Mouse (Mus musculus): ENCODE data around the gene Chgb.

The Chgb gene

DNA sequence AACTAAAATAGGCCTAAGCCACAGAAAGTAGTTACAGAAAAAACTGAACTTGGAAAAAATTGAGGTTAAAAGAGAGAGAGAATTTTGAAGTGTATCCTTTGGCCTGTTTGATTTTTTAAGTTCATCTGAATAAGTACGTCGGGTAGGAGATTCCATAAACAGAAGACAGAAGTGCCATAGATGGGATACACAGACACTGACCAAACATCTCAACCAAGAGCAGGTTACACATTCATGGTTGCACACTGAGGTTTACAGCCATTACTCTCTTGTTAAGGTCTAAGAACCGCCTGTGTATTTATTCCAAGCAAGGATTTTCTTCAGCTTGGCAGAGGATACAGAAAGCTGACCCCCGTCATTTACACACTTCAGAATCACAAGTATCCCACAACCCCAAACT lies at the start of gene Chgb:
Gene Chgb (plus strand): TSS at position 301 of the 400 bp plus-strand sequence.
- DNase-seq (ENCODE audit: low spot score in 2 of 2) = no peak

DNA sequence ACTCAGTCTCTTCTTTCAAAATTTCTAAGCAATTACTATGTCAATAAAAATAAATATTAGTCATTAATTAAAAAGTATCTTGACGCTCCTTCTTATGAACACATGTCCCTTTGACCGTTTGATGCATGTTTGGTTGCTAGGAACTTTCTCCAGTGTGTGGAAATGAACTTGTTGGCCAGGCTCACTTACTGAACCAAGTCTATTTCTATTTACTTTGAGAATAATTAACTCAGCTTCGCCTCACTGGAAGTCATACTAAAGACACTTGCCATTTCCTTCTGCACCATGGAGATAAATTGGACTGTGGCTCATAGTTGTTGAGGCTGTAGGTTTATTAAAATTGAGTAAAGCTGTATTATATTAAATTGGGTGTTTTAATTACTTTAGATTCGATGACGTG lies 48.1 kb upstream of the Chgb start:
- DNase-seq (ENCODE audit: low spot score in 2 of 2) = no peak

DNA sequence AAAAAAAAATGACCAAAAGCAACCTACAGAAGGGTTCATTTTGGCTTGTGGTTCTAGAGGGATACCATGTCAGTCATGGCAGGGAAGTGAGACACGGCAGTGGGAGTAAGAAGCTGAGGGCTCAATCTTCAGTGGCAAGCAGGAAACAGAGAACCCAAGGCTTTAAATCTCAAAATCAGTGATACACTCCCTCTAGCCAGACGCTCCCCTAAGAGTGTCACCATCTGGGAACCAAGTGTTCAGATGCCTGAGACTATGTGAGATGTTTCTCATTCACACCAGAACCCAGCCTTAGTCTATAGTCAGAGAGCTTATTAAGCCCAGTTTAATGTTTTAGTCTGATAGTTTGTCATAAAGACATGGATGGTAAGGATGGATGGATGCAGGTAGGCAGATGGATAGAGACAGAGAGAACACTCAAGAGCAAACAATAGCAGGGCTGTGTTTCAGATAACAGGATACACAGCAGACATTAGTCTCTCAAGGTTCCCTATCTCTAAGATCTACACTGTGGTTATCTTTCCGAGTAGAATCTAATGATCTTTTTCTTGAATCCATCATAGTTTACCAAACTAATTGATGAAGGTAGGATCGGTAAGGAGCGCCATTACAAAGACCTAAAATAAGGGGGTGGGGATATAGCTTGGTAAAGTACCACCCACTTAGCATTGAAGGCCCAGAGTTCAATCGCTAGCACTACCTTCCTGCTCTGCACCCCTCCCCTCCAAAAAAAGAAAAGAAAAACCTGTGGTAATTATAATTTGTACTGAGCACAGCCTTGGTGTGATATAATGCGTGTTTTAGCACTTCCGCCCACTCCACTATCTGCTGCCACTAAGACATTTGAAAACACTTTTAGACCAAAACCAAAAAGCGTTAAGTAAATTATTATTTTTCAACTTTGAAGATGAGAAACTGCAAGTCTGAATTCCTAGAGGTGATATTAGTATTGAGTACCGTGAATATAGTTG lies 47.2 kb upstream of the Chgb start:
- no peak for DNase-seq (ENCODE audit: low spot score in 2 of 2)

DNA sequence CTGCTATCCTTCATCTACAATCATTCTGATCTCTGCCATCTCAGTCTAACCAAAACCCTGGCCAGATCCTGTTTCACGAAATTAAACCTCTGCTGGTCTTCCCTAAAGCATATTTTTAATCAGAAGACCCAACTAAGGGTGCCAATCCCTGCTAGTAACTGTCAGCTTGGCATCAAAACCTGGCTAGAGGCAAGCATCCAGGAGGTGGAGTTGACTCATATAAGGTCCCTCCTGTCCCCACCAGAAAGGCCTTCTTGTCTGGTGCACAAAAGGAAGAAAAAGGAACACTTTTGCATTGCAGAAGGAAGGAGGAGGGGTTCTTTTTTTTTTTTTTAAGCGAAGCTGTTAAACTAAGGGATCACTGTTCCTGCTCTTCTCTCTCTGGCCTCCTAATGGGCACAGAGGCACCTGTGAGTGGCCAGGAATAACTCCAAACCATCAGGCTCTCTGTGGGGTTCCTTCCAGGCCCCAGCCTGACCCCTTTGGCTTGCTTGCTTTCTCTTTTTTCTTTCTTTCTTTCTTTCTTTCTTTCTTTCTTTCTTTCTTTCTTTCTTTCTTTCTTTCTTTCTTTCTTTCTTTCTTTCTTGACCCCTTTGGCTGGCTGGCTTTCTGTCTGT lies 42.2 kb upstream of the Chgb start:
- no peak for DNase-seq (ENCODE audit: low spot score in 2 of 2)

DNA sequence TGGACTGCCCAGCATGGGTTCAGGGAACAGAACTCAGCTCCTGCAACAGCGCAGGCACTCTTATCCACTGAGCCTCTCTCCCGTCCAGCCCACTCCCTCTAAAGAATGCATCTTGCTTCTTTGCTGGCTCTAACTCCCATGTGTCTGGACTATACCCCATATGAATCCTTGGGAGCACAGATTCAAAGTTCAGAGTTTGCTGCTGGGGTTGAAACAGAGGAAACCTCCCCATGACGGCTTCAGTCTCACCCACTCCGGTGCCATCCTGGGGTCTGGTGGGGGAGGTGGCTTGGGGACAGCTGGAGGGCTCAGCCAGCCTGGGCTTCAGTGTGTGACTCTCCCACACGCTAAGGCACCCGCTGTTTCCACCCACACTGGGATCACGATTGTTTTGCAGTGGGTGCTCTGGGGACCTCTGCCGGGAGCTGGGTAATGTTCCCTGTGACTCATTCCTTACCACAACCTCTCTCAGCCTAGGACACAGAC lies 39.2 kb upstream of the Chgb start:
- DNase-seq (ENCODE audit: low spot score in 2 of 2) = no peak

DNA sequence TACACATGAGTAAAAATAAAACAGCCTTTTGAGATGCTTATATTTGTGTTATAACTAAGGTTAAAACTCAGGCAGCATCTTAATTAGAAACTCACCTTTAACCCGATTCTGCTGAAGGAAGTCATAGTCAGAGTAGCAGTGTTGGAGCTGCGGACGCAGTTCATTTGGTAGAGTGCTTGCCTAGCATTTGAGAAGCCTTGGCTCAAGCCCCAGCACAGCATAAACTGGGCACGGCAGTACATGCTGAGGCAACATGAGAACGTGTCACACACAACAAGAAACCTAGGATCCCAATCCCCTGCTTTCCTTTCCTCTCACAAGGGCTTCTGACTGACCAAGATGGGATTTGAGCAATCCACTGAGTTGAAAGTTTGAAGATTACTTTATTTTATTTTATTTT lies 36.2 kb upstream of the Chgb start:
- no peak for DNase-seq (ENCODE audit: low spot score in 2 of 2)

DNA sequence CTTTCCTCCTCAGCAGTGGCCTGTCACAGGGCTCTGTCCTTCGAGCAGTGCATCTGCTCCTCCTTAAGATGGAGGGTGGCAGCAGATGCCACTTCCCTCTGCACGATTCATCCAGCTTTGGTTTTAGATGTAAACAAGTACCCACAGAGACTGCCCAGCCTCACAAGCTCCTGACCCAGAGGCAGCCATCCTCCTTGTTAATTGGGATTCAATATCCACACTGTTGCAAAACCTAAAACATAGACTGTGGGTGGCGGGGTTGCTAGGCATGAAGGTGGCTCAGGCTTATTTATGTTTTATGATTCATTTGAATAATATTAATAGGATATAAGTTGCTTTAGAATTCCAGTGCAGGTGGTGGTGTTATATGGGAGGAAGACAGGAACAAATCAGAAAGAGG lies 35.0 kb upstream of the Chgb start:
- no peak for DNase-seq (ENCODE audit: low spot score in 2 of 2)

DNA sequence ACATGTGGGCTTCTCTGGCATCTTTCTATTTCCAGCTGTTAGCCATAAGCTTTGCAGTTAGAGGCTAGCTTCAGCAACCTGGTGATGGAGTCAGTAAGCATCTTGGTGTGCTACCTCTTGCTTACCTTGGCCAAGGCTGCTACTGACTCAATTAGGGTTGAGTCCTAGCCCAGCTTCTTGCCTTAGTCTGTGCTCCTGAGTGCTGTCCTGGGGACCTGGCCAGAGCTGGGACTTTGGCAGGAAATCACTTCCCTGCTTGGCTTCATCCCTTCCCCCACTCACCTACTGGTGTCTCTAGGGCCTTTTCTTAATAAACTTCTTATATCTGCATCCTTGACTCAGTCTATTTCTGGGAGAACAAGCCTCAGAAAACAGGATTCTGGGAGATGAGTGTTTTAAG lies 30.4 kb upstream of the Chgb start:
- DNase-seq (ENCODE audit: low spot score in 2 of 2) = no peak

DNA sequence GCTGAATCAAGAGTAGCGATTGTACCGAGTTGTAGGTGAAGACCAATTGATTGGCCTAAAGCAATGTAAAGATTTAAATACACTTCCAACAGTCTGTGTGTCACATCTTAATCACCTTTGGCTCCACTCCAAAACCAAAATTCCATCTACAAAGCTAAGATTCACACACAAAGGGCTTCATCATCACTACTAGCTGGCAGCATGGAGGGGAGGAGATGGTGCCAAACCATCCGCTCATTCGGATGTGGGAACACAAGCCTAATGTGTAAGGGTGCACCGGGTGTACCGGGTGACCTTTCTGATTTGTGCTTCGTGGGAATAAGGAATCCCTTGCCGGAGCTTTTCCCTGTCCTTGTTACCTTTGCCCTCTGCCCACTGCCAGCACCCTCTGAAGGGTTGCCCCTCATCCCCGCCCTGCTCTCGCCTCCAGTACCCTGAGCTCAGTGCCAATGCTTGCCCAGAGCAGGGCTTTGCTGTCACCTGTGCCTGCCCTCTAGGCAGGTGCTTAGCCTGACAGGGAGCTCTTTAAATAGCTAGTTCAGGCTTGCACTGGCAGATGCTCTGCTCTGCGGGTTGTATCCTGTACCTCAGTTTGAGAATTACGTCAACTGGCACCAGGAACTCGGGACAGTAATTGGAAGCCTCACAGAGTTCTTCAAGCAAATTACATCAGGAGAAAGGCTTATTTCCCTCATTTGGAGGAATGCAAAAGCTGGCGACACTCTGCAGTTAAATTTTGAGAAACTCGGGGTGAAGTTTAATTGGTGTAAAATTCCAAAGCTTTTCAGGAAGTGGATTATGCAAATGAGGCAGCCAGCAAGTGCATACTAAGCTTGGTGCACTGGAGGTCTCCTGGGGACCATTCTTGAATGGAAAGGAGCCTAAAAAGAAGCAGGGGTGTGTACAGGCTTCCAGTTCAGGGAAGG lies 29.7 kb upstream of the Chgb start:
- no peak for DNase-seq (ENCODE audit: low spot score in 2 of 2)

DNA sequence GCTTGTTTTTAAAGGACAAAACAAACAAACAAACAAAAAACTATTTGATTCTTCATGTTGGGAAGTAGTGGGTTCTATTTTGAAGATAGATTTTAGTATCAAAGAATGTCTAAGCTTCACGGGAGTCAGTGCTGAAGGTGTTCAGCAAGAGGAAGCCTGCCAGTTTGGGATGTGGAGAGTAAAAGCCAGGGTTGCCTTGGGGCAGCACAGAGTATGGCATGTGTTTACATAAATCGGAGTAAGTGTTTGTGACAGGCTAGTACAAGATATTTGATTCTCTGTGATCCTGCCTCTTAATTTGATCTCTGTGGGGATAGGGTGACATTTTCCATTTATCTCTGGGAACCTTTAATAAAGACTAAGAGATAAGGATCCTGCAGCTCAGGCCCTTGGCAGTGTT lies 28.7 kb upstream of the Chgb start:
- DNase-seq (ENCODE audit: low spot score in 2 of 2) = no peak

DNA sequence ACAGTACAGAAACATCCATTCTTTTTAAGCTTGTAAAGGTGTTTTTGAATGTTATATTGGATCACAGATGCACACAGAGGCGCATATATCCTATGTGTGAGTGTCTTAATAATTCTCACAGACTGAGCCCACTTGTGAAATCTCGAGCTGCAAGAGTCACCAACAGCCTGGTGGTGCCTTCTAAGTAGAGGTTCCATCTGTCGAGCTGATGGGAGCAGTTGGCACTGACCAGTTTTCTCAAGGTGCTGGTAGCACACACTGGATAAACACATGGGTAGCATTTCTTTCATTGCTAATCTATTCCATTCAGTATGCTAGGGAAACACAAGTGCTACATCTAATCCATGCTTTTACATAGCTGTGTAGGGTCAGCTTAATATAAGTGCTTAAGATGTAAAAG lies 27.9 kb upstream of the Chgb start:
- DNase-seq (ENCODE audit: low spot score in 2 of 2) = no peak

DNA sequence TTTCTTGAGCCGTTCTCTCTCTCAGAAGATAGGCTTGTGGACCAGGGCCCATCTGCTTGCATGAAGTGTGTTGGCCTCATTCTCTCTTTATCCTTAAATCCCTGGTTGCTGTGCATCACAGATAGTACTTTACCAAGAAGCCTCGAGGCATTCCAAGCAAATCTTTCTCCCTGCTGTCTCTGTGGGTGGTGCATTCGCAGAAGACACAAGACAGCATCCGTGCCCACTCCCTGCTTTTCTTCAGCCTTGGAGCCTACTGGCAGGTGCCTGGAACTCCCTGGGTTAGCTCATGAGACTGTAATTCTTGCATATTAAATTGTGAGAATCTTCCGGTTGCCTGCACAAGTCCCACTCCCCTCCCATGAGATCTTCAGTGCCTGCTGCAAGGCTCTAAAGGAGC lies 23.2 kb upstream of the Chgb start:
- DNase-seq (ENCODE audit: low spot score in 2 of 2) = no peak

DNA sequence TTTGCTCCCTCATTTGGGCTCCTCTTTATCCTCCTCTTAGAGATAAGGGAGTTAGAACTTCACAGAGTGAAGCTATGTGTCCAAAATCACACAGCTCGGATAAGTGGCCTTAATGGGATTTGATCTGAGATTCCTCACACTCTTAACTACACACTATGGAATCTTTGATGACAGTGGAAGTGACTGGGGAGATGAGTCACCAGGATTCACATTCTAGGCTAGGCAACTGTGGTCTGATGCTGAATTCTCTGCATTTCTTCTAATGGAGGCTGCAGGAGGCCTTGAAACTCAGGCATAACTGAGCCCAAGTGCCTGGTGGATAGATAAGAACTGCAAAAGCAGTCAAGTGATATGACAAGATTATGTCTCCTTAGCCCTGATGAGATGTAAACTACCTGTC lies 10.3 kb upstream of the Chgb start:
- DNase-seq (ENCODE audit: low spot score in 2 of 2) = no peak

DNA sequence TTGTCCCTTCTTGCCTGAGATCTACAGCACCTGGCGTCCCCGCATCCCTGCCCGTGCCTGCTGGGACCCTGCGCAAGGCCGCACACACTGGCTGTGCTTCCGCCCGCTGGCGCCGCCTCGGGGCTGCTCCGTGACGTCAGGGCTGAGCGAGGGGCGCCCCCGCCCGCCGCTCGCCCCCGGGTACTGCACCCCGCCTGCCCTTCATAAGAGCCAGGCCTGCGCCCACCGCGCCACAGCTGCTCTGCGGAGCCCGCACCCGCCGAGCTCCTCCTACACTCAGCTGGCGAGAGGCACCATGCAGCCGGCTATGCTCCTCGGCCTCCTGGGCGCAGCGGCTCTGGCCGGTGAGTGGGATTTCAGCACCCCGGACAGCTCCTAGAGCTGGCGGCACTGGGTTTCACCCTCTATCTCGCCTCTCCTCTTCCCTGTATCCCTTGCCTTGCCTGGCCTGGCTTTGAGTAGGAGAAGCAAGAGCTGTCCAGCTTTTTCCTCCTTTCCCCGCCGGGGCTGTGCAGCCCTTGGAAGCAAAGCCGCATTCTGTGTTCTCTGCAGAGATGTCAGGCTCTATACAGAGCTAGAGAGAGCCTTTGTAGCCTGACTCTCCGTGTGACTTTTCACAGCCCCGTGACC lies 476 bp downstream of the Chgb start:
- DNase-seq (ENCODE audit: low spot score in 2 of 2) = peak; percentile 48 to 68

DNA sequence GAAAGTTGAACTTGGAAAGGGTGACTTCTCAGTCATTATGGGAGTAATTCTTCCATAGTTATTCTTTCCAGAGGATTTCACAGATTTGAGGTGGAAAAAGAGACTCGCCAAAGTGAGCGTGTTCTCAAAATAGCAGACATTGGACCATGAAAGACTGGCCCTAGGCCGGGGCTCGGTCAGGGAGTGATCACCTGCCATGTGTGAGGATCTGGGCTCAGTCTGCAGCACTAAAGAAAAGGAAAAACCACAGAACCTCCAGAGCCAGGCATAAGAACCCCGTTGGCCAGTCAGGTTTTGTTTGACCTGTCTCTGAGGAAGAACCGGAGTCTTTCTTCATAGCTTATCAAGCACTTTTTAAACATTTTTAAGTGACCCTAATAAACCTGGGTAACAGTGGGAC lies 3.0 kb downstream of the Chgb start:
- no peak for DNase-seq (ENCODE audit: low spot score in 2 of 2)

DNA sequence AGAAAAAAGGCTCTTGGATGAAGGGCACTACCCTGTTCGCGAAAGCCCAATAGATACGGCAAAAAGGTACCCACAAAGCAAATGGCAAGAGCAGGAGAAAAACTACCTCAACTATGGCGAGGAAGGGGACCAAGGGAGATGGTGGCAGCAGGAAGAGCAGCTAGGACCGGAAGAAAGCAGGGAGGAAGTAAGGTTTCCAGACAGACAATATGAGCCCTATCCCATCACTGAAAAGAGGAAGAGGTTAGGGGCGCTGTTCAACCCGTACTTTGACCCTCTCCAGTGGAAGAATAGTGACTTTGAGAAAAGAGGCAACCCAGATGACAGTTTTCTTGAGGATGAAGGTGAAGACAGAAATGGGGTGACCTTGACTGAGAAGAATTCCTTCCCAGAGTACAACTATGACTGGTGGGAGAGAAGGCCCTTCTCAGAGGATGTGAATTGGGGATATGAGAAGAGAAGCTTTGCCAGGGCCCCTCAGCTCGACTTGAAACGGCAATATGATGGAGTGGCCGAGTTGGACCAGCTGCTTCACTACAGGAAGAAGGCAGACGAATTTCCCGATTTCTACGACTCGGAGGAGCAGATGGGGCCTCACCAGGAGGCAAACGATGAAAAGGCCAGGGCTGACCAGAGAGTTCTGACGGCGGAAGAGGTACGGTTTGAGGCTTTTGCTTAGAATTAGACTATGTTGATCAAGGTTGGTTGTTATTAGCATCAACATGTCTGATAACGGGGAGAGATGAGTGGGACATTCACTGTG lies 12.5 kb downstream of the Chgb start:
- DNase-seq (ENCODE audit: low spot score in 2 of 2) = no peak

DNA sequence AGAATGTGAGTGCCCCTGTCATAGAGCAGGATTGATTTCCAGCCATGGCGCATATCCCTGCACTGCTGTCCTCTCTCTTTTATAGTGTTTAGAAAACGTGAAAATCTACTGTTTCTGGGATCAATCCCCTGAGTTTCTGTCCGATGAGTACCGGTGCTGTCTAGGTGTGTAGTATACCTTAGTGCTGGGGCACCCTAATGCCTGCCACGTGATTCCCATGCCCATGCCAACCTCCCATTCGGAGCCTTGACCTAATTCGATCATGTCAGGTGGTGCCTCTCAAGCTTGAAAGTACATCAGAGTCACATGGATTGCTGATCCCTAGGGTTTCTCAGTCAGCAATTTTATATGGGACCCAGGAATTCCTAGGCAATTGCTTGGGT lies 13.1 kb downstream of the Chgb start:
- DNase-seq (ENCODE audit: low spot score in 2 of 2) = no peak

DNA sequence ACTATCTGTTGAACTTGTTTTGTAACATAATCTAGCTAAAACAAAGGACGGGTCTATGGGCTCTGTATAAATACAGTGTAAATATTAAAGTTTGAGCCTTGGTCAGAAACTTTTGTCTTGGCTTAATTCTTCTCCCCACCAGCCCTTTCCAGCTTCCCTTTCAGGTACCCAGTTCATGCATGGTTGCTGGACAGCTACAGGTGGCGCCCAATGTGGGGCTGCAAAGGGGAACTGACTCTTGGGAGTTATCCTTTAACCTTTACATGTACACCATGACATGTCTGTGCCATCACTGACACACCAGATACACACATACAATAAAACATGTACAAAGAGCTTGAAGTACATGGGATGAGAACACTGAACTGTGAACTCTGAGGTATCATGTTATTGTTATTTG lies 21.9 kb downstream of the Chgb start:
- no peak for DNase-seq (ENCODE audit: low spot score in 2 of 2)

DNA sequence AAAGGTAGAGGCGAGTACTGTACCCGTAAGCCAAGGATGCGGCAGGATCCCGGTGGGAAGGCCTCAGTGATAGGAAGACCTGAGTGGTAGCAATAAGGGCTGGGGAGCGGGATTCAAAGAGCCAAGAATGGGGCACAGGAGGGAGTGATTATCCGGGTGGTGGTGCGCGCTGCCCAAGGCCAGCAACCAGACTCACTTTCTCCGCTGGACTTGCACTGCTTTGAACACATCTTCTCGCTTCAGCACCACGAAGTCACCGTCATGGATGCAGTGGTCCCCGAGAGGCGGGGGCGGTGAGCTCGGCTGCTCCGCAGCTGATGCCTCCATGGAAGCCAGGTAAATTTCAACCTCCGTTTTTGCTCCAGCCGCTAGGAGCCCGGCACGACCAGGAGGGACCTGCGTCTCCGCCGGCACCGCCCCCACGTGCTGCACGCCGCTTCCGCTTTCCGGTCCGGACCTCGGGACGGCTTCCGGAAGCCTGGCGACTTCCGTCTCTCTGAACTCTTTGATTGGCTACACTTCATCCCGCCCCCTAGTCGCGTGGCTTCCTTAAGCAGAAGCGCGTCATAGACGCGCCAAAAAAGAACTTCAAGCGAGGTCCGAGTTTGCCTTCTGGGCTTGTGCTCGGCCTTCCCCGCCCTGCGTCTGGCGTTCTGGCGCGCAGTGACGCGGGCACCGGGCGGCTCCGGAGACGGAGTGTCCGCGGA lies 34.7 kb downstream of the Chgb start, which contains the start of the genes Trmt6 and Mcm8:
Gene Trmt6 (minus strand): TSS at position 448 of the 707 bp plus-strand sequence.
Gene Mcm8 (plus strand): TSS at position 534 of the 707 bp plus-strand sequence.
- peak; percentile 89 for DNase-seq (ENCODE audit: low spot score in 2 of 2)

DNA sequence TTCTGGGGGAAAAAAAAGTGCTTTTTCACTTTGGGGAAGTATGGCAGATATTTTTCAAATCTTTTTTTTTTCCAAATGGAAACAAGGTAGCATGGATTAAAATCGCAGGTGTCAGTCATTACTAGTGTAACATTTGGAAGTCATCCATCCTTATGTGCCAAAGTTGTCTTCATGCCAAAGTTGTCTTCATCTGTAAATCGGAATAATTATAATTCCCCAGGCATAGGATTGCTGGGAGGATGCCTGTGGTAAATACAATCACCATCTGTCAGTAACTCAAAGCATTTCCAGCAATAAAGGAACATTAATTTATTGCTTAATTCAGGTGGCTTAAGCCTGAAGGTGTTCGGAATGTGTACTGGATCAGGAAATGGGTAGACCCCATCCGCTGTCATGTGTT lies 60.0 kb downstream of the Chgb start:
- no peak for DNase-seq (ENCODE audit: low spot score in 2 of 2)

Measured in heart, adult 9 months (tissue).